Mouse (Mus musculus) neutrophil, adult 5-6 weeks (primary cell): Measurements from ENCODE around the gene Gm4340. TPM values are rescaled to one million over a fixed set of nuclear protein-coding genes. Genes with fewer than 3 reads are reported as not detected.
"Not testable (repeated sequence)": the region's sequence is repeated elsewhere in the genome, so short reads cannot be mapped to it uniquely, and the experiment has no call there.

Experiments used
- ATAC-seq: fragments of 151-379, 151-347 bp; 2 replicates; pipeline ENCODE4 v1.8.0; 2017; ENCODE audit warnings: mild to moderate bottlenecking, moderate TSS enrichment; ENCODE audit not compliant: insufficient number of reproducible peaks, poor library complexity, low FRiP score, severe bottlenecking; ENCODE audit errors: extremely low read depth
- total RNA-seq: library from RNA; stranded (forward); fragments of 200-1000 nt; gene quantifications from 2 replicates; pipeline ENCODE4 v1.2.3, GENCODE M21; 2017

Gene Gm4340
- total RNA-seq, result not detected in 2 replicates

- not testable (repeated sequence) for ATAC-seq
Measured at GRCm38 (mm10) chr10:104193742-104194141, at the start of gene Gm4340. TSS of gene Gm4340 (plus strand) at chr10:104194042.

GRCm38 (mm10) chr10:104151197-104151596 is 42.6 kb upstream of the Gm4340 start, which contains the start of gene Gm6763:
TSS of gene Gm6763 (plus strand) at chr10:104151497.
- ATAC-seq, result not testable (repeated sequence)

- ATAC-seq, result not testable (repeated sequence)
Measured at GRCm38 (mm10) chr10:104159706-104160105, 34.1 kb upstream of the Gm4340 start, which contains the start of gene Gm8764. TSS of gene Gm8764 (plus strand) at chr10:104160006.

- not testable (repeated sequence) for ATAC-seq
Measured at GRCm38 (mm10) chr10:104168215-104168614, 25.6 kb upstream of the Gm4340 start, which contains the start of gene Gm21304. TSS of gene Gm21304 (plus strand) at chr10:104168515.

- ATAC-seq, result not testable (repeated sequence)
Measured at GRCm38 (mm10) chr10:104176724-104177123, 17.1 kb upstream of the Gm4340 start, which contains the start of gene Gm21312. TSS of gene Gm21312 (plus strand) at chr10:104177024.

- not testable (repeated sequence) for ATAC-seq
Measured at GRCm38 (mm10) chr10:104185233-104185632, 8.6 kb upstream of the Gm4340 start, which contains the start of gene Gm20765. TSS of gene Gm20765 (plus strand) at chr10:104185533.

- no peak for ATAC-seq
Measured at GRCm38 (mm10) chr10:104209655-104210054, 15.8 kb downstream of the Gm4340 start.

GRCm38 (mm10) chr10:104210268-104210990 is 16.6 kb downstream of the Gm4340 start:
- ATAC-seq, result no peak

- ATAC-seq, result no peak
Measured at GRCm38 (mm10) chr10:104214527-104214926, 20.7 kb downstream of the Gm4340 start.

- no peak for ATAC-seq
Measured at GRCm38 (mm10) chr10:104220303-104221021, 26.6 kb downstream of the Gm4340 start.

Other genes with a start within 250 kb of the Gm4340 start
- not detected in 2 replicates for gene Gm21293, start 51.1 kb upstream of the Gm4340 start, total RNA-seq
- not detected in 2 replicates for gene Gm6763, start 42.5 kb upstream of the Gm4340 start, total RNA-seq
- not detected in 2 replicates for gene Gm8764, start 34.0 kb upstream of the Gm4340 start, total RNA-seq
- gene Gm21304, start 25.5 kb upstream of the Gm4340 start, total RNA-seq, result not detected in 2 replicates
- gene Gm21312, start 17.0 kb upstream of the Gm4340 start, total RNA-seq, result not detected in 2 replicates
- gene Gm20765, start 8.5 kb upstream of the Gm4340 start, total RNA-seq, result not detected in 2 replicates